ENCODE assay signal across 11 mouse cellular contexts in genomic region chr10:118781811-118782232, GRCm38 (mm10).
DNase-seq lines count a peak whose midpoint lies in the region; ATAC-seq and TF ChIP-seq lines count a peak whose summit lies in the region.
"Had no signal": no experiment of that assay in that cellular context is flagged by ENCODE, and none has a peak within 500 bp of the region (broad histone marks: within the 10 kb centered on the region; RNA-seq: fewer than 3 reads in every experiment).

No protein-coding gene starts in this region.

- H3K9me3 ChIP-seq in midbrain, embryonic 11.5 days (ENCODE audit: control insufficient read depth, low read length) = no peaks in the 10 kb centered on the region
- H3K9me3 ChIP-seq in midbrain, embryonic 10.5 days (replicated peaks) = no peaks in the 10 kb centered on the region
- H3K9me3 ChIP-seq in kidney, embryonic 16.5 days (ENCODE audit: low read length) = no peaks in the 10 kb centered on the region
- H3K9me3 ChIP-seq: limb, embryonic 13.5 days had no signal

- H3K4me1 ChIP-seq in midbrain, embryonic 11.5 days (ENCODE audit: control insufficient read depth, insufficient read depth, low read length) = no peaks in the 10 kb centered on the region
- no peaks in the 10 kb centered on the region for H3K4me1 ChIP-seq in midbrain, embryonic 10.5 days
- no peaks in the 10 kb centered on the region for H3K4me1 ChIP-seq in kidney, adult 2 months (ENCODE audit: control insufficient read depth, insufficient read depth, low read length)
- H3K4me1 ChIP-seq in kidney, embryonic 16.5 days (ENCODE audit: insufficient read depth, low read length) = no peaks in the 10 kb centered on the region

- H3K9ac ChIP-seq in midbrain, embryonic 11.5 days (ENCODE audit: low read length) = no peak overlapping the region
- no peak overlapping the region for H3K9ac ChIP-seq in kidney, embryonic 16.5 days (replicated peaks; ENCODE audit: low read length)
- H3K9ac ChIP-seq: limb, embryonic 13.5 days had no signal

- TF ChIP-seq CTCF in kidney, adult 2 months (conservative IDR thresholded peaks at IDR 0.05; ENCODE audit: insufficient read depth, insufficient read length, low read depth, low read length) = no peak

- TF ChIP-seq POLR2A in kidney, adult 2 months (IDR thresholded peaks at IDR 0.05; ENCODE audit: low read depth, low read length) = no peak

- H3K4me2 ChIP-seq in midbrain, embryonic 11.5 days = no peak overlapping the region
- no peak overlapping the region for H3K4me2 ChIP-seq in kidney, embryonic 16.5 days (replicated peaks; ENCODE audit: low read depth, low read length)
- H3K4me2 ChIP-seq: limb, embryonic 13.5 days had no signal

- no peaks in the 10 kb centered on the region for H3K27me3 ChIP-seq in midbrain, embryonic 11.5 days (ENCODE audit: control insufficient read depth, insufficient read depth, low read length)
- H3K27me3 ChIP-seq in midbrain, embryonic 10.5 days (ENCODE audit: low read depth, poor library complexity, severe bottlenecking) = no peaks in the 10 kb centered on the region
- H3K27me3 ChIP-seq in kidney, adult 2 months (replicated peaks; ENCODE audit: control insufficient read depth, insufficient read depth, low read length) = no peaks in the 10 kb centered on the region
- no peaks in the 10 kb centered on the region for H3K27me3 ChIP-seq in kidney, embryonic 16.5 days (ENCODE audit: insufficient read depth, low read length)
- H3K27me3 ChIP-seq: limb, embryonic 13.5 days had no signal

- DNase-seq in frontal cortex, postnatal 14 days (ENCODE audit: low spot score in 2 of 2) = no peak
- DNase-seq in midbrain, embryonic 11.5 days (ENCODE audit: low spot score, missing footprints) = peak; percentile 75
- DNase-seq in midbrain, embryonic 10.5 days (ENCODE audit: low spot score) = no peak
- peak; percentile 46 for DNase-seq in layer of hippocampus, adult 9-11 months
- DNase-seq in right cerebral cortex, postnatal 10 days (ENCODE audit: low spot score in 2 of 2) = peak; percentile 54 to 55
- DNase-seq in kidney, adult 2 months = no peak
- DNase-seq: cerebellum, adult 8-10 months had no signal

- H3K27ac ChIP-seq in midbrain, embryonic 11.5 days (ENCODE audit: low read depth, low read length) = no peak overlapping the region
- no peak overlapping the region for H3K27ac ChIP-seq in midbrain, embryonic 10.5 days (replicated peaks)
- no peak overlapping the region for H3K27ac ChIP-seq in kidney, adult 2 months (ENCODE audit: insufficient read depth, low read depth, low read length)
- no peak overlapping the region for H3K27ac ChIP-seq in kidney, embryonic 16.5 days (ENCODE audit: low read length)
- H3K27ac ChIP-seq: limb, embryonic 13.5 days had no signal

- peak; percentile 94 for ATAC-seq in frontal cortex, adult (ENCODE audit: low TSS enrichment)
- no peak for ATAC-seq in midbrain, embryonic 11.5 days (ENCODE audit: low FRiP score)
- ATAC-seq in kidney, embryonic 16.5 days (ENCODE audit: low FRiP score, low TSS enrichment) = no peak

- H3K36me3 ChIP-seq in midbrain, embryonic 11.5 days (ENCODE audit: control insufficient read depth, insufficient read depth, low read length) = no peaks in the 10 kb centered on the region
- no peaks in the 10 kb centered on the region for H3K36me3 ChIP-seq in midbrain, embryonic 10.5 days
- H3K36me3 ChIP-seq in kidney, adult 2 months (ENCODE audit: control insufficient read depth, insufficient read depth, low read length) = no peaks in the 10 kb centered on the region
- no peaks in the 10 kb centered on the region for H3K36me3 ChIP-seq in kidney, embryonic 16.5 days (ENCODE audit: insufficient read depth, low read length)
- H3K36me3 ChIP-seq: limb, embryonic 13.5 days had no signal

- WGBS in midbrain, embryonic 11.5 days = 91% methylated on average over 10 of the region's 10 CpGs
- WGBS in midbrain, embryonic 10.5 days = 90% methylated on average over 10 of the region's 10 CpGs
- WGBS in kidney, adult 2 months = 71% methylated on average over 10 of the region's 10 CpGs
- WGBS in kidney, embryonic 16.5 days = 73% methylated on average over 10 of the region's 10 CpGs

- H3K4me3 ChIP-seq in midbrain, embryonic 11.5 days (ENCODE audit: low read depth, low read length) = no peak overlapping the region
- no peak overlapping the region for H3K4me3 ChIP-seq in midbrain, embryonic 10.5 days
- H3K4me3 ChIP-seq in kidney, adult 2 months (ENCODE audit: insufficient read depth, low read depth, low read length) = no peak overlapping the region
- H3K4me3 ChIP-seq in kidney, embryonic 16.5 days (ENCODE audit: low read length) = no peak overlapping the region
- H3K4me3 ChIP-seq: erythroblast, embryonic 14.5 days; limb, embryonic 13.5 days had no signal

Comparison
In these comparisons a context has a peak if more than half of its experiments do, and no peak if none do; other contexts are left out.
1. DNase-seq: peak in midbrain, embryonic 11.5 days (single experiment), layer of hippocampus, adult 9-11 months (single experiment) and right cerebral cortex, postnatal 10 days (2 of 2); none in frontal cortex, postnatal 14 days (0 of 2), midbrain, embryonic 10.5 days (single experiment) and kidney, adult 2 months (single experiment).